Mouse (Mus musculus): ENCODE measurements around the gene Snx4.

The Snx4 gene

DNA sequence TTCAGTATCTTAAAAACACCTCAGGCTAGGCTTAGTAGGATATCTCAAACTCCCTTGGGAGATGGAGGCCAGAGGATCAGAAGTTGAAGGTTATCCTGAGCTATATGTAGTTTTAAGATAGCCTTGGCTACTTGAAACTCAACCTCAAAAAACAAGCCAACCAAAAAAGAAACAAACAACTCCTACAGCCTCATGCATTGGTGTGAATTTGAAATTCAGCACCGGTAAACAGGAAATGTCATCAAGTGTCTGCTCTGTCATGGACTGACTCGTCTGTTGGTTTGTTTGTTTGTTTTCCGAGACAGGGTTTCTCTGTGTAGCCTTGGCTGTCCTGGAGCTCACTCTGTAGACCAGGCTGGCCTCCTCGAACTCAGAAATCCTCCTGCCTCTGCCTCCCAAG lies 20.6 kb downstream of the Snx4 start:
- DNase-seq (ENCODE audit: low spot score in 2 of 2), result no peak

DNA sequence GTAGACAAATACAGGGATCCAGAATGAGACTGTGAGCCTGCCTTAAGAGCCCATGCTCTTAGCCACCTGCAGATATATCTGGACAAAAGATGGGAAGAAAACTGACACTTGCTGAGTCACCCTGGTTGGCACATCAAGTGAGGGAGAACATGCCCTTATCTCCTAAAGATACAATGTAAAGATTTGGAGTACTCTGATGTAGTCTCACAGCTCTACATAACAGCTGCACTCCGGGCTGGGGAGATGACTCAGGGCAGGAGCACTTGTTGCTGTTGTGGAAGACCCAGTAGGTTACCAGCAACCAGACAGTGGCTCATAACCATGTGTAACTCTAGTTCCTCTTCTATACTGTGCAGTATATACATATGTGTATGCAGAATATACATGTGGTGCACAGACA lies 31.8 kb downstream of the Snx4 start:
- no peak for DNase-seq (ENCODE audit: low spot score in 2 of 2)

DNA sequence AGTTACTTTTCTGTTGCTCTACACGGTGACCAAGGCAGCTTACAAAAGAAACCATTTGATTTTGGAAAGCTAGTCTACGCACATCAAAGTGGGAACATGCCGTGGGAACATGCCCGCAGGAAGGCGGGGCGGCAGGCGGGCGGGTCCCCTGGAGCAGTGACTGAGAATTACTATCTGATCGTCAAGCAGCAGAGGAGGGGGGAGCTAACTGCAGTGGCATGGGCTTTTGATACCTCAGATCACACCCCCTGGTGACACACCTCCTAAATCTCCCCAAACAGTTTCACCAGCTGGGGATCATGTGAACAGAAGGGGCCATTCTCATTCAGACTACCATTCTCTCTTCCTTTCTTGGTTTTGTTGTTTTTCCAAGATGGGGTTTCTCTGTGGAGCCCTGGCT lies 37.3 kb downstream of the Snx4 start:
- DNase-seq (ENCODE audit: low spot score in 2 of 2), result no peak

DNA sequence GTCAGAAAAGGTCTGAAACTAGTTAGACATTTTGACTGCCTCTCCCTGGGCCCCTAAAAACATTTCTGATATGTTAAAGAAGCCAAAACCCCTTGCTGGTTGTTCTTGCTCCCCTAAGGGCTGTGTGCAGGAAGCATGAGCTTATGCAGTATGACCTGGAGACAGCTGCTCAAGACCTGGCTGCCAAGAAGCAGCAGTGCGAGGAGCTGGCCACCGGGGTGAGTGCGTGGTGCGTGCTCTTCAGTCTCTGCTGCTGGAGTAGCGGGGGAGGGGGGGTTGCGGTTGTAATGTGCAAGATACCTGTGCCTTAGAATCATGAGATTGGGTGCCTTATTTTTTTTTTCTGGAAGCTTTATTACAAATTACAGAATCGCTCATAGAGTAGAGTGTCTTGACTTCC lies 38.7 kb downstream of the Snx4 start:
- no peak for DNase-seq (ENCODE audit: low spot score in 2 of 2)

DNA sequence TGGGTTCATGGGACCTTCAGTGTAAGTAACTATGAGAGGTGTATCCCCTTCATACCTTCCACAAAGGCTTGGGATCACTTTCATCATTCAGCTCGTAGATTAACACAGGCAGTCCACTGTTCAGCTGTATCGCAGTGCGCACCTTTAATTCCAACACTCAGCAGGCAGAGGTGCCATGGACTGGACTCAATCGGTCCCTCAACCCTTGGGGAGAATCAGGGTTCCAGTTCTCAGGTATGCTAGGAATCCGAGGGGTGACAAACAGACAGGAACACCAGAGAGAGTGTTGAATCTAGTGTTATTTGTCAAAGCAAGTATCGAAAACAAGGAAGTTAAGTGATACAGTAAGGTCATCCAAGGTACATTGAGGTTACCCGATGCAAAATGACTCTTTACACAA lies 41.0 kb downstream of the Snx4 start:
- DNase-seq (ENCODE audit: low spot score in 2 of 2), result no peak

DNA sequence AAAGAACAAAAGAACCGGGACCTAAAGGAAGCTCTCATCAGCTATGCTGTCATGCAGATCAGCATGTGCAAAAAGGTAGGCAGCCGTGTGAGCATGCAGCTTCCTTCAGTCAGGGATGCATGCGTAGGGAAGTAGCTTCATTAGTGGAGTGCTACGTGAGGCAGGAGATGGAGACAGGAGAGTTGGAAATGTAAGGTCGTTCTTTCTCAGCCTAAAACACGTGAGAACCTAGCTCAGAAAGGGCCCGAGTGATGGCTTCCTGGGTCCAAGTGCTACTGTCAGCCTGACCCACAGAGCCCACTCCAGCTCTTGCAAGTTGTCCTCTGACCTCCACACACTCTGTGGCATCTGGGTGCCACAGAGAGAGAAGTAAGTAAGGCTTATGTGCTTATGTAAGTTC lies 43.4 kb downstream of the Snx4 start:
- no peak for DNase-seq (ENCODE audit: low spot score in 2 of 2)

DNA sequence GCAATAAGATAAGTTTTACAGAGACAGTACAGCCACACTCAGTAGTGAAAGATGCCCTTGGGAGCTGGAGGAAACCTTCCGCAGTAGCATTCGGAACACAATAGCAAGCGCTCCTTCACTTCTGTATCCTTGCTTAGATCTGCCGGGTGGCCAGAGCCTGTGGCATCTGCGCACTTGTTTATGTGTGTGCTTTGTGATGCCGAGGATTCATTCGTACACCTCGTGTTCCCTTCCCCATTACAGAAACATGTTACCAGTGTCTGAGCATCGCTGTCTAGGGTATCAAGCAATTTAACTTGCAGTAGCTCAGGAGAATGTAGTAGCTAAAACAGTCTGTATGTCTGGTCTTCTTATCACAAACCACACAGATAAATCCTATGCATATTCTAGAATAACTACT lies 44.1 kb downstream of the Snx4 start:
- no peak for DNase-seq (ENCODE audit: low spot score in 2 of 2)

DNA sequence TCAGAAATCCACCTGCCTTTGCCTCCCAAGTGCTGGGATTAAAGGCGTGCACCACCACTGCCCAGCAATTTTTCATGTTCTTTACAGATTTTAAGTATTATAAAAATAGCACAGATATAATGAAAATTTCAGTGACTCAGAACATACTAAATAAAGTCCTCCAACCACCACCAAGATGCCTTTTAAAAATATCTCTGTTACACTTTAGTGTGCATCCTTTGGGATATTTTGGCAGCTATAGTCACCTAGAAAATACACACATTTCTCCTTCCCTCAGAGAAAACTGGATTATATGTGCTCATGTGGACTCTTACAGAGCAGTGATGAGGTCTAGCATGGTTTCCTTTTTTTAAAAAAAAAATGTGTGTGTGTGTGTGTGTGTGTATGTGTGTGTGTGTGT lies 46.3 kb downstream of the Snx4 start:
- no peak for DNase-seq (ENCODE audit: low spot score in 2 of 2)

DNA sequence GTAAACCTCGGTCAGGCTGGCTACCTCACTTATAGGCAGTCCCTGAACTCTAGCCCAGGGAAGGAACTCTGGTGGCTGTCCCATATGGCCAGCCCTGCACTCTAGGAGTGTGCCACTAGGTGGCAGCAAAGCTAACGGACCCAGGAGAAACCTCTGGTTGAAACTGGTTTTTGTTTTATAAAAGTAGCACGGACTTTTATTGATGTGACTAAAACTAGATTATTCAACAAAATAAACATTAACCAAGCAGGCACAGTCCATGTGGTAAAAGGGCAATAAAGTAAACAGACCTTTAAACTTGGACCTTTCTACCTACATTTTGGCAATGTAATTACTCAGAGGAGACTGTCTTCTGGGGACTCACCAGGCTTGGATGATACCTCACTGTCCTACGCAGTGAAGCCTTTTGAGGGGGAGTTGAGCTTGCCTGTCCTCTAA lies 55.4 kb downstream of the Snx4 start:
- DNase-seq (ENCODE audit: low spot score in 2 of 2), result peak in 1 of 2 experiments; percentile 66

DNA sequence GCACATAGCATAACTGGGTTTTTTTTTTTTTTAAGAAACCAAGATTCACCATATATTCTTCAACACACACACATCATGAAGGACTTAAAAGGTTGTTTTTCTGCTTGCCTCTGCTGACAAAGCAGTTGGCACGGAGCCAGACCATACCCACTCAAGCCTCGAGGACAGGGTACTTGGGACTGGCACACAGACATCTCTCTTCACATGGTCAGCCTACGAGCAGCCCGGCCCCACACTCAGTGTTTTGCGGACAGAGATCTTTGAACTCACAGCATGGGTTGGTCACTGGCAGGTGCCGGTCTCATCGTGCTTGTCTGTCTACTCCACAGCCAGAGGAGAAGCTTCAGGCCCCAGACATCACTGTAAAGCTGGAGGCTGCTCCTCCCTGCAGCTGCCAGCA lies 56.5 kb downstream of the Snx4 start:
- no peak for DNase-seq (ENCODE audit: low spot score in 2 of 2)

DNA sequence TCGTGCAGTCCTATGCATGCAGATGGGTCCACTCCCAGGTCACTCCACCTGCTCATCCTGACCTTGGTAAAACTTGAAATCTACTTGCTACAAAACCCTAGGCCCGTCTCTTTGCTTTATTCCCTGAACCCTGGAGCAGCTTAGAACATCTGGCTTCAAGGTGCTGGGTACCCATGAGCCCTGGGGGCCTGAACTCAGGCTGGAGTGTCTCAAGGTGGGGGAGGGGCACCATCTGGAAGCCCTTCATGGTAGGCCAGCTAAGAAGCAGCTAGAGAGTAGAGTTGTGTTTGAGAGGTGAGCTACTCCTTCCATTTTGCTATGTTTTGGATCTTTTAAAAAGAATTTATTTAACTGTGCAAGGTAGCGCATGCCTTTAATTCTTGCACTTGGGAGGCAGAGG lies 57.8 kb downstream of the Snx4 start:
- no peak for DNase-seq (ENCODE audit: low spot score in 2 of 2)

DNA sequence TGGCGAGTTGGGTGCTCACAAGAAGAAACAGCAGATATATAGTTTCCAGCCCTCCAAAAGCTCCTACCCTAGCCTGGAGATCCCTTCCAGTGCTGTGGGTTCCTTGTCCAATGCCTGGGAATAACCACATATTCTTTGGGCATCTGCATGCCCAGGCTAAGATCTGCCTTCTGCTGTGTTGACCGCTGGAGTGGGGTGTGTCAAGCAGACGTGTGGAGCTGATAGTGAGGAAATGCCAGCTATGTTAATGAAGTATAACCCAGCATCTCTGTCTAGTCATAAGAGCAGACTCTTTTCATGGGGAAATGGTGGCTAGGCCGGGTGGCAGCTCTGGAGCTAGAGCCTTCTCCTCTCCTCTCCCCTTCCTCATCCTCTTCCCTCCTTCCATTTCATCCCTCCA lies 64.4 kb downstream of the Snx4 start:
- DNase-seq (ENCODE audit: low spot score in 2 of 2), result no peak

DNA sequence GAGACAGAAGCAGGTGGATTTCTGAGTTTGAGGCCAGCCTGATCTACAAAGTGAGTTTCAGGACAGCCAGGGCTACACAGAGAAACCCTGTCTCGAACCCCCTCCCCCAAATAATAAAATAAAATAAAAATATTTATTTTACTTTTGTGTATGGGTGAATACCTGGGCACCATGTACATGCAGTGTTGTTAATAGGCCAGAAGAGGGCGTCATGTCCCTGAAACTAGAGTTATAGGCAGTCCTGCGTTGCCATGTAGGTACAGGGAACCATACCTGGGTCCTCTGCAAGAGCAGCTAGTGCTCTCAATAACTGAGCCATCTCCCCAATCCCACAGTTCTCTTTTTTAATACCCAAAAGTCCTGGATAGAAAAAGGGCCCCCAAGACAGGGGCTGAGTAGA lies 66.4 kb downstream of the Snx4 start:
- DNase-seq (ENCODE audit: low spot score in 2 of 2), result no peak

DNA sequence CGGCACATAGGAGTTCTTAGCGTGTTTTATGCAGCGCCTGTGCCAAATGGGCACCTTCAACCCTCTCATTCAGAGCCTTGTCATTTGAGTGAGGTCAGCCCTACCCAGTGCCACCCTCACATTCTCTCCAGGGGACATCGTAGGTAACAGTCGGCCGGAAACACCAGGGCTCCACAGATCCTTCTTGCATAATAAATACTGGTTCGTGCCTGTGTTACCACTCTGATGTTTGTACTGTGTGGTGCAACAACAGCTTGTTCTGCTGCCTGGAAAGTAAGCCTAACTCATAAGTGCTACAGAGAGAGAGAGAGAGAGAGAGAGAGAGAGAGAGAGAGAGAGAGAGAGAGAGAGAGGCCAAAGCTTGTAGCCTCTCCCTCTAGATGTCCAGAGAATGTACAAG lies 66.8 kb downstream of the Snx4 start:
- DNase-seq (ENCODE audit: low spot score in 2 of 2), result no peak

DNA sequence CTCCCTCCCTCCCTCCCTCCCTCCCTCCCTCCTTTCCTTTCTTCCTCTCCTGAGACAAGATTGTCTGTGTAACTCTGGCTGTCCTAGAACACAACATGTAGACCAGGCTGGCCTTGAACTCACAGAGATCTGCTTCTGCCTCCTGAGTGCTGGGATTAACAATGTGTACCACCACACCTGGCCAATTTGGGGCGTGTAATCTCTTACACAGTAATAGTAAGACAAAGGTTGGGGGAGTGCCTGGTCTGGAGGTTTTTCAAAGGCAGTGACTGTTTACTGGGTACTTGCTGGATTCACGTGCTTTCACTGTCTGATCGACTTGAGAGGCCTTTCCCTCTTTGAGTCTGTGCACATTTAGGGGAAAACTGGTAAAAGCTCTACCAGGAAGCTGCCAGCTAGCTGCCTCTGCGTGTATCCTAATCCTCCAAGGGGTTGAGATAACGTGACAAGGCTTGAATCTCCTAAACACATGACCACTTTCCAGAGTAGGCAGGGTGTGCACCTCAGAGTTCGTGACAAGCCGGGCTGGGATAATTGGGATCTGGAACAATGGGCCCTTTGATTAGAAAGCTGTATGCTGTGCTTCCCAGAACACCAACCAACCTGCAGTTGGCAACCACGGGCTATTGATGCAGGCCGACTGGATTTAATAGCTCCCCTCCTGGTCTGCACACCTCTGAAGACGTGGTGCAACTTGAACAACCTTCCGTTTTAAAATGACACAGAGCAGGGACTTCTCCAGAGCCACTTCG lies 74.6 kb downstream of the Snx4 start:
- DNase-seq (ENCODE audit: low spot score in 2 of 2), result no peak

DNA sequence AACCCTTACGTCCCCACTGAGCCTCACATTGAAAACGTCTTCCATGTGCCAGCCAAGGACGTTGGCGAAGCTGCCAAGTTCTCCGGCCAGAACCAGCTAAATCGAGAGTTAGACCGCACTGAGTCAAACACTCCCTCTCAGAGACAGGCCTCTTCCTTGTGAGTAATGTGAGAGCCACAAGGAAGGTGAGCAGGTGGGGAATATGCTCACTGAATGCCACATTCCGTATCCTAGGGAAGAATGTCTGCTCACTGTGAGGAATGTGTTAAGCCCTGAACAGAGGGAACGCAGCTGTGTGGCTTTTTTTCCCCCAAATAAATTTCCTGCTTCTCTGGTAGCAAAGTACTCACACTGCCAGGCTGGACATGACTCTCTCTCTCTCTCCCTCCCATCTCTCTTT lies 75.3 kb downstream of the Snx4 start:
- no peak for DNase-seq (ENCODE audit: low spot score in 2 of 2)

DNA sequence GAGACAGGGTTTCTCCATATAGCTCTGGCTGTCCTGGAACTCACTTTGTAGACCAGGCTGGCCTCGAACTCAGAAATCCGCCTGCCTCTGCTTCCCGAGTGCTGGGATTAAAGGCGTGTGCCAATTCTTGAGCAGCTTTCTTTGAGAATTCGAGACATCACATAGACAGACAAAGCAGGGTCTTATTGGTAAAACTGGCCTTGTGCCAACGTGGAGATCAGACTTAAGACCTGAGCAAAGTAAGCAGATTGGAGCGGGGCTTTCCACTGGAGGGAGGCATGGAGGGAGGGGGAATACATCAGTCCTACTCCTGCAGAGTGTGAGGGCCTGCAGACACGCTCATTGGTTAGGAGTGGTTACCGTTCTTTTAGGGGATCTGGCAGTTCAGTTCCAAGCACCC lies 75.9 kb downstream of the Snx4 start:
- DNase-seq (ENCODE audit: low spot score in 2 of 2), result no peak

DNA sequence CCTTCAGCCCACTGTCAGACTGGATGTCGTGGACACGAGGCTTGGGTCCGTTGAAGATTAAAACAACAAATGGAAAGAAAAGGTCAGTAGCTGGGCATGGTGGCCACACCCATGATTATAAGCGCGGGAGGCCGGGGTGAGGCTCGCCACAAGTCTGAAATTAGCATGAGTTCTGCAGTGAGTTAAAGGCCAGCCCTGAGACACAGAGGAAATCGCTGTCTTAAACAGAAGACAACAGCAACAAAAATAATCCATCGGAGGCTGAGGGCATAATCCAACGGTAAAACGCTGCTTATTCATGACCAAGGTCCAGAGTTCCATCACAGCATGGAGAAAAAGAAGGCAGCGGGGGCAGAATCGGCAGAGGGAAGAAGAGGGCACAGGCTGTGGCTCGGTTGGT lies 81.8 kb downstream of the Snx4 start:
- DNase-seq (ENCODE audit: low spot score in 2 of 2), result no peak

DNA sequence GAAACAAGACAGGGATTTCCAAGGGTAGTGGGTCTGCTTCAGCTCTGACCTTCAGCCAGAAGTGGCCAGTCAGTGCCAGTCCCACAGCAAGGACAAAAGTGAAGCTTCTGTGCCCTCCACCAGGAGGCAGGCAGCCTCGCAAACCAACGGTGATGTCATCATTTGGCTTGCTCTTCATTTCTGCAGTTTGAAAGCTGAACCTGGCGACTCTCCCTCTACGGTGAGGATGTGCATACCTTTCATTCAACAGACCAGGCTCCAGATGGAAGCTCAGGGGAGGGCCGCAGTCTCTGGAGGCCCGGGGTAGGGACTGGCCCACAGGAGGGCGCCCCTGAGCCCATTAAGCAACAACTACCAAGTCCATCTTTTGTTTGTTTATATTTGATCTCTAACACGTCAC lies 85.9 kb downstream of the Snx4 start:
- DNase-seq (ENCODE audit: low spot score in 2 of 2), result peak; percentile 26 to 27

DNA sequence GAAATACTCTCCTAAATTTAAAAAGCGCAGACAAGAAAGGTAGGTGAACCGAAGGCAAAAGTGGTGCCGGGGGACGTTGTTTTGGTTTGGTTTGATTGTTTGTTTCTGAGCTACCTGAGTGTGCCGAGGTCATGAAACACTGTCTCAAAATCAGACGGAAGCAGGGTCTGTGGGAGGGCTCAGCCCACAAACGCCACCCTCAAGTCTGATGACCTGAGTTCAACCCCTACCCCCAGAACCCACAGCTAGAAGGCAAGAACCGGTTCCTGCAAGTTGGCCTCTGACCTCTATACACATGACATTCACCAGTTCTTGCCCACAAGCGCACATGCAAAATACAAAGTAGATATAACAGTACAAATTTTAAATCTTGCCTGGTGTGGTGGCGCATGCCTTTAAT lies 86.4 kb downstream of the Snx4 start:
- DNase-seq (ENCODE audit: low spot score in 2 of 2), result no peak

DNA sequence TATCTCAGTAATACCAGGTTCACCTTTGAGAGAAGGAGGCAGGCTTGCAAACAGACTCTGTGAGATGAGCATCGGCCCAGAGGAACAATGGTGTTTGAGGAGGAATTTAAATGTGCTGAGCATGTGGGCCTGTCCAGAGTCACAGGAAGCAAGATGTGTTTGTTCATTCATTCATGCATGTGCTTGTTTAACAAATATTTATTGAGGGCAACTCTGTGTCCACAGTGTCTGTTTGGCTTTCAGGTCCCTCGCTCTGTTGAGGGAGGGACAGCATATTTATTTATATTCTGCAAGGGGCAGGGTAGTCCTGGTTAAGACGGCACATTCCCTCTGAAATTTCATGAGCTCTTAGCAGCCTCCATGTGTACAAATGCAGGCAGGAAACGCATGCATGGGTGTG lies 87.2 kb downstream of the Snx4 start:
- DNase-seq (ENCODE audit: low spot score in 2 of 2), result no peak

DNA sequence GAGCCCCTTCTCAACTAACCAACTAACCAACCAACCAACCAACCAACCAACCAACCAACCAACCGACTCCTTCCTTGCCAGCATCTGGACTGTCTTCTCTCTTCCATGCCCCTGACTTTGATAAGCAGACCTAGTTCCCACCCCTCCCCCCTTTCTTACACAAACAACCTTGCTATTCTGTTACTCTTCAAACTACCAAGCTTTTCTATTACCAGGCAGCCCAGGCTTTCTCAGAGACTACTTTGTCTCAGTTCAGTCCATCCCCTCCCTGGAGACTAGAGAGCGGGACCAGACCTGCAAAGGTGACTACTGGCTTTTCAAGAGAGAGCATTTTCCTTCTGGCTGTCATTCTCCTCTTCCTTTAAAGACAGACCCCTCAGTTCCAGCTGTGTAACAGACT lies 88.2 kb downstream of the Snx4 start:
- DNase-seq (ENCODE audit: low spot score in 2 of 2), result no peak

DNA sequence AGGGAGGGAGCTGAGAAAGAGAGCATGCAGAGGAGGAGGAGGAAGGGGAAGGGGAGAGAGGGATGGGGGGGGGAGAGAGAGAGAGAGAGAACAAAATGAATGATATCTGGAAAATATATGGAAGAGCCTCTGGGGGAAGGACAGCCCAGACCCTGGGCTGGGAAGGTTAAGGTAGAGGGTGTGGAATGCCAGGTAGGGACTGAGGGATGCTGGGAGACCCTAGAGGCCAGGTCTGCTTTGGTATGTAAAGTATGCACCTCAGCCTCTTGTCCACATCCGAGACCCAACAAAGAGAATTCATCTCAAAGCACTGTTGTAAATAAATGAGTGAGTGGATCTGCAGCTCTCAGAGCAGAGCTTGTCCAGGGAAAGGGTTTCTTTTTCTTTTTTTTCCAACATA lies 91.1 kb downstream of the Snx4 start:
- no peak for DNase-seq (ENCODE audit: low spot score in 2 of 2)

DNA sequence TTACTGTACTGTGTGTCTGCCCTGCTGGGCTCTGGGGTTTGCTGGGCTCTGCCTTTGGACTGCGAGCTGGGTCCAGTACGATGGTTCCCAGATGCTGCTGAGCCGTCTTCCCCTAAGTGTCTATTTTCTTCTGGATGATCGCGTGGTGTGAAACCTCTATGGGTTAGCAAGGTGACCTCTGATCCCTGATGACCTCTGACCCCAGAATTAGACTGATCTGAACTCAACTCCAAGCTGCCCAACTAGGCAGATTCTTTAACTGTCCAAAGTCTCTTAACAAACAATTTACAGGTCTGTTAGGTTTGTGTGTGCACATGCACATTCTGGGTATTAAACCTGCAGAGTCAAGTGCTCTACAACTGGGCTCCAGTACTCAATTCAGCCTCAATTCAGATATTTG lies 91.9 kb downstream of the Snx4 start:
- no peak for DNase-seq (ENCODE audit: low spot score in 2 of 2)

All from frontal cortex, postnatal 14 days (tissue).